Mouse (Mus musculus): Measurements from ENCODE around the gene Ubash3b.

DNA sequence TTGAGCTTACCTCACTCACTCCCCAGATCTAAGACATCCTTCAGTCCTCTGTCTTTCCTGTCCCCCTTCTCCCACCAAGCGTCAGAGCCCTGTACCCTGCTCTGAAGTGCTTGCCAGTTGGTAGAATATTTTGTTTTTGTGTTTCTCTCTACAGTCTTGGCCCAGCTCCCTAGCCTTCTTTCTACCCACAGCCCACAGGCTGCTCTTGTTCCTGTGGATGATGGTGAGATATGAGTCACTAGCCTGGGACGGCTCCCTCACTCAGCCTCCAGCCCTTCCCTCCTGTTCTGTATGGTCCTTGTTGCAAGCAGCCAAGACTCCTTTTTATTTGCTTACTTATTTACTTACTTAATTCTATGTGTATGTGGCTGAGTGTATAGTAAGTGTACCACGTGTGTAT lies 141.0 kb downstream of the Ubash3b start:
- no peak for TF ChIP-seq CTCF (IDR thresholded peaks at IDR 0.05; ENCODE audit: control insufficient read depth, insufficient read depth, insufficient read length)
- no peak for TF ChIP-seq MYOD1 (IDR thresholded peaks at IDR 0.05; ENCODE audit: control insufficient read depth, insufficient read length, low read depth)
- no peak for TF ChIP-seq CEBPB (IDR thresholded peaks at IDR 0.05; ENCODE audit: low read depth)
- no peak for TF ChIP-seq MYOG (IDR thresholded peaks at IDR 0.05; ENCODE audit: control insufficient read depth, extremely low read depth, insufficient read length)
- TF ChIP-seq USF1 (IDR thresholded peaks at IDR 0.05; ENCODE audit: low read depth), result no peak
- TF ChIP-seq FOSL1 (IDR thresholded peaks at IDR 0.05; ENCODE audit: insufficient read depth, low read length, poor library complexity, severe bottlenecking), result no peak
- TF ChIP-seq MAX (IDR thresholded peaks at IDR 0.05), result no peak
